Mouse (Mus musculus): Measurements from ENCODE around the gene Coro2a. TPM values are rescaled to one million over a fixed set of nuclear protein-coding genes. Genes with fewer than 3 reads are reported as not detected.
A peak's percentile ranks its signal among the peaks of the same experiment; 100 is the strongest.

The Coro2a gene
- total and polyA plus RNA-seq, 3 experiments = 0.35 to 6.8 TPM; not detected in 1

- H3K4me1 ChIP-seq (ENCODE audit: control insufficient read depth in 1 of 2, insufficient read depth in 2 of 2, low read length in 2 of 2) = no peaks in the 10 kb centered on the region
- DNase-seq (ENCODE audit: low read depth, low spot score) = peak; percentile 91
- H3K9ac ChIP-seq (ENCODE audit: control insufficient read depth, low read depth, low read length, poor library complexity, severe bottlenecking) = no peak overlapping the region
- no peaks in the 10 kb centered on the region for H3K36me3 ChIP-seq (ENCODE audit: control insufficient read depth in 1 of 2, insufficient read depth in 2 of 2, low read length in 2 of 2)
- no peaks in the 10 kb centered on the region; a peak in 1 of 4 replicates for H3K27me3 ChIP-seq (ENCODE audit: control insufficient read depth in 1 of 2, insufficient read depth in 2 of 2, low read length in 2 of 2)
- H3K27ac ChIP-seq (ENCODE audit: control insufficient read depth, low read depth, low read length) = no peak overlapping the region
- no peak overlapping the region for H3K4me3 ChIP-seq (ENCODE audit: control insufficient read depth in 1 of 2, insufficient read depth in 1 of 2, low read depth in 2 of 2, low read length in 2 of 2)
- H3K79me2 ChIP-seq (ENCODE audit: control insufficient read depth, insufficient read depth, low read length, poor library complexity) = no peaks in the 10 kb centered on the region
- no peaks in the 10 kb centered on the region for H3K9me3 ChIP-seq (replicated peaks; ENCODE audit: insufficient read depth, low read length)
- TF ChIP-seq ZC3H11A (IDR thresholded peaks at IDR 0.05; ENCODE audit: low read depth, low read length) (peak; percentile 90), UBTF (IDR thresholded peaks at IDR 0.05; ENCODE audit: borderline replicate concordance, insufficient read depth, low read depth, low read length) (no peak), NRF1 (IDR thresholded peaks at IDR 0.05; ENCODE audit: insufficient read depth, low read depth, low read length, poor library complexity, severe bottlenecking) (no peak), E2F4 (IDR thresholded peaks at IDR 0.05; ENCODE audit: borderline replicate concordance, low read depth, low read length) (no peak), KAT2A (conservative IDR thresholded peaks at IDR 0.05; ENCODE audit: low read depth, low read length) (no peak), GATA1 (IDR thresholded peaks at IDR 0.05; ENCODE audit: low read depth, low read length) (no peak), CHD1 (IDR thresholded peaks at IDR 0.05; ENCODE audit: low read depth, low read length) (no peak), ELF1 (IDR thresholded peaks at IDR 0.05; ENCODE audit: low read depth, low read length) (no peak), MEF2A (IDR thresholded peaks at IDR 0.05; ENCODE audit: extremely low read depth, insufficient replicate concordance, low read depth, low read length, poor library complexity, severe bottlenecking) (no peak), CTCF (IDR thresholded peaks at IDR 0.05 in 2 of 3, conservative IDR thresholded peaks at IDR 0.05 in 1 of 3; ENCODE audit: control insufficient read depth in 1 of 3, insufficient read depth in 1 of 3, low read depth in 2 of 3, low read length in 3 of 3, poor library complexity in 1 of 3, severe bottlenecking in 1 of 3) (peak; percentile 81 to 100 (median 98)), TBP (IDR thresholded peaks at IDR 0.05; ENCODE audit: low read depth, low read length) (no peak), ZMIZ1 (IDR thresholded peaks at IDR 0.05; ENCODE audit: low read depth, low read length) (no peak), USF2 (IDR thresholded peaks at IDR 0.05; ENCODE audit: borderline replicate concordance in 1 of 2, insufficient read depth in 1 of 2, low read depth in 1 of 2, low read length in 2 of 2) (no peak), CHD2 (IDR thresholded peaks at IDR 0.05; ENCODE audit: low read length) (no peak), HCFC1 (IDR thresholded peaks at IDR 0.05; ENCODE audit: low read depth, low read length) (no peak), GABPA (IDR thresholded peaks at IDR 0.05; ENCODE audit: low read depth, low read length) (no peak), POLR2A (IDR thresholded peaks at IDR 0.05; ENCODE audit: control insufficient read depth in 1 of 2, insufficient read depth in 1 of 2, low read depth in 1 of 2, low read length in 2 of 2, poor library complexity in 1 of 2) (no peak), MYC (IDR thresholded peaks at IDR 0.05; ENCODE audit: low read depth, low read length) (peak; percentile 51; the same call in 1 of the 2 replicates), NELFE (IDR thresholded peaks at IDR 0.05; ENCODE audit: low read depth, low read length) (no peak), MAX (IDR thresholded peaks at IDR 0.05; ENCODE audit: low read length) (no peak), MAFK (IDR thresholded peaks at IDR 0.05; ENCODE audit: borderline replicate concordance, low read depth, low read length) (no peak), USF1 (IDR thresholded peaks at IDR 0.05; ENCODE audit: low read depth, low read length) (no peak), ZKSCAN1 (IDR thresholded peaks at IDR 0.05; ENCODE audit: low read depth, low read length) (no peak; the same call in 1 of the 2 replicates), SIN3A (IDR thresholded peaks at IDR 0.05; ENCODE audit: low read length) (peak; percentile 33; the same call in 1 of the 2 replicates), MAZ (IDR thresholded peaks at IDR 0.05; ENCODE audit: low read depth, low read length) (no peak), TAL1 (IDR thresholded peaks at IDR 0.05; ENCODE audit: low read length) (no peak), EP300 (IDR thresholded peaks at IDR 0.05; ENCODE audit: low read depth in 1 of 2, low read length in 2 of 2) (no peak), BHLHE40 (IDR thresholded peaks at IDR 0.05; ENCODE audit: borderline replicate concordance, low read depth, low read length) (peak; percentile 33; the same call in 1 of the 2 replicates), RCOR1 (IDR thresholded peaks at IDR 0.05; ENCODE audit: low read depth, low read length) (no peak), ZNF384 (IDR thresholded peaks at IDR 0.05; ENCODE audit: low read depth, low read length) (peak; percentile 68), MXI1 (IDR thresholded peaks at IDR 0.05; ENCODE audit: low read depth, low read length) (no peak), POLR2AphosphoS5 (IDR thresholded peaks at IDR 0.05; ENCODE audit: borderline replicate concordance, low read depth, low read length) (no peak), TCF12 (IDR thresholded peaks at IDR 0.05; ENCODE audit: low read depth, low read length) (no peak), JUND (IDR thresholded peaks at IDR 0.05; ENCODE audit: low read depth, low read length) (no peak), SMC3 (IDR thresholded peaks at IDR 0.05; ENCODE audit: low read depth, low read length) (peak; percentile 87), ETS1 (IDR thresholded peaks at IDR 0.05; ENCODE audit: low read depth, low read length) (no peak), RAD21 (IDR thresholded peaks at IDR 0.05; ENCODE audit: low read depth, low read length) (peak; percentile 98), MYB (IDR thresholded peaks at IDR 0.05; ENCODE audit: low read depth, low read length) (no peak)
Observed at GRCm38 (mm10) chr4:46611181-46611580, 9.2 kb upstream of the Coro2a start.
